Mouse (Mus musculus) midbrain, embryonic 14.5 days (tissue): Measurements from ENCODE around the gene Col7a1. TPM values are rescaled to one million over a fixed set of nuclear protein-coding genes. Genes with fewer than 3 reads are reported as not detected.

Experiments used
- ATAC-seq: fragments of 200-750 bp; cut with Nextera tagmentation; 2 replicates; pipeline ENCODE4 v1.8.0; 2017; ENCODE audit warnings: moderate number of reproducible peaks, moderate library complexity; ENCODE audit not compliant: low FRiP score, low TSS enrichment
- DNase-seq: peaks from one replicate; pipeline ENCODE4 v3.0.0-alpha.2; 2015
- H3K27ac ChIP-seq: fragments of 300-500 bp; sonication (generic); replicated peaks from 2 replicates; pipeline ENCODE4 v1.5.1; 2014; ENCODE audit warnings: mild to moderate bottlenecking, low read depth, low read length, moderate library complexity
- H3K27me3 ChIP-seq: fragments of 300-500 bp; sonication (generic); 2 replicates; pipeline ENCODE4 v1.6.1; 2014; ENCODE audit warnings: low read length, control low read depth, mixed read lengths; ENCODE audit not compliant: control insufficient read depth, insufficient read depth
- H3K36me3 ChIP-seq: fragments of 300-500 bp; sonication (generic); 2 replicates; pipeline ENCODE4 v1.6.1; 2014; ENCODE audit warnings: low read length, control low read depth; ENCODE audit not compliant: control insufficient read depth, insufficient read depth
- H3K4me1 ChIP-seq: fragments of 300-500 bp; sonication (generic); 2 replicates; pipeline ENCODE4 v1.6.1; 2014; ENCODE audit warnings: mild to moderate bottlenecking, antibody characterized with exemption, low read length, control low read depth; ENCODE audit not compliant: control insufficient read depth, insufficient read depth
- H3K4me2 ChIP-seq: fragments of 300-500 bp; sonication (generic); 2 replicates; pipeline ENCODE4 v1.6.1; 2014; ENCODE audit warnings: mild to moderate bottlenecking, low read length, moderate library complexity
- H3K4me3 ChIP-seq: fragments of 300-500 bp; sonication (generic); replicated peaks from 2 replicates; pipeline ENCODE4 v1.5.1; 2014; ENCODE audit warnings: low read depth, low read length
- H3K9ac ChIP-seq: fragments of 300-500 bp; sonication (generic); replicated peaks from 2 replicates; pipeline ENCODE4 v1.6.1; 2014; ENCODE audit warnings: mild to moderate bottlenecking, low read length, moderate library complexity
- H3K9me3 ChIP-seq: fragments of 300-500 bp; sonication (generic); 2 replicates; pipeline ENCODE4 v1.6.1; 2016; ENCODE audit warnings: low read length, control low read depth, mixed read lengths; ENCODE audit not compliant: control insufficient read depth
- WGBS: fragments of 180-500 bp; shearing (Covaris S2); extraction: QIAGEN DNeasy Blood & Tissue Kit; methylation state at CpG from one replicate; pipeline ENCODE4 v1.1.7; 2014; 5-methylcytosine and 5-hydroxymethylcytosine counted together
- polyA plus RNA-seq: library from polyadenylated mRNA; unstranded; fragments of >200 nt; fragmentation: Nextera tagmentation; extraction: Ambion mirVana; gene quantifications from 2 replicates; pipeline ENCODE4 v1.2.1, GENCODE M21; 2014

The Col7a1 gene
- polyA plus RNA-seq, 1 experiment from 2014 or later, result 1.5 TPM

- Histone ChIP-seq H3K4me1 (no peaks in the 10 kb centered on the region), H3K27ac (no peak overlapping the region), H3K27me3 (no peaks in the 10 kb centered on the region), H3K9me3 (no peaks in the 10 kb centered on the region), H3K9ac (no peak overlapping the region), H3K4me3 (no peak overlapping the region), H3K4me2 (no peak overlapping the region), H3K36me3 (peaks cover 24% of the 10 kb centered on the region)
- WGBS, result 85% methylated on average over 4 of the region's 4 CpGs
- no peak for ATAC-seq
- no peak for DNase-seq
Observed at GRCm38 (mm10) chr9:109021428-109021827, 68.0 kb downstream of the Col7a1 start.

- WGBS, result 94% methylated on average over 17 of the region's 17 CpGs
- H3K9me3 ChIP-seq, result no peaks in the 10 kb centered on the region
- H3K36me3 ChIP-seq, result peaks cover 36% of the 10 kb centered on the region
- H3K4me1 ChIP-seq, result no peaks in the 10 kb centered on the region
- no peak overlapping the region for H3K4me2 ChIP-seq
- DNase-seq, result no peak
- no peaks in the 10 kb centered on the region for H3K27me3 ChIP-seq
- no peak overlapping the region for H3K27ac ChIP-seq
- H3K4me3 ChIP-seq, result no peak overlapping the region
- H3K9ac ChIP-seq, result no peak overlapping the region
- no peak for ATAC-seq
Observed at GRCm38 (mm10) chr9:109022866-109023685, 69.7 kb downstream of the Col7a1 start.

DNA sequence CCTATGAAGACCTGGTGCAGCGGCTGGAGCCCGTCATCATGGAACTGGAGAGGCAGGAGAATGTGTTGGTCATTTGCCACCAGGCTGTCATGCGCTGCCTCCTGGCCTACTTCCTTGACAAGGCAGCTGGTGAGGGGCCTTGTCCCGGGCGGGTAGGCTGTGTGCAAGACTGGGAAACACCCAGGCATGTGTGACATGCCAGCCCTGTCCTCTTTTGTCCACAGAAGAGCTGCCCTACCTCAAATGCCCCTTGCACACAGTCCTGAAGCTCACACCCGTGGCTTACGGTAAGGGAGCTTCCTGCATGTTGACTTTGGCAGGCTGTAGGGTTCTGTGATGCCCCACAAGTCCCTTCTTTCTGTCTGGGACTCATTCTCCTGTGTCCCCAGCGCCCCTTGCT, 74.1 kb downstream of the Col7a1 start:
- H3K4me2 ChIP-seq, result no peak overlapping the region
- no peaks in the 10 kb centered on the region for H3K9me3 ChIP-seq
- DNase-seq (no peak), ATAC-seq (no peak)
- peaks cover 37% of the 10 kb centered on the region for H3K36me3 ChIP-seq
- H3K4me3 ChIP-seq, result no peak overlapping the region
- no peak overlapping the region for H3K27ac ChIP-seq
- 86% methylated on average over 8 of the region's 8 CpGs for WGBS
- no peaks in the 10 kb centered on the region for H3K27me3 ChIP-seq
- no peak overlapping the region for H3K9ac ChIP-seq
- H3K4me1 ChIP-seq, result no peaks in the 10 kb centered on the region

DNA sequence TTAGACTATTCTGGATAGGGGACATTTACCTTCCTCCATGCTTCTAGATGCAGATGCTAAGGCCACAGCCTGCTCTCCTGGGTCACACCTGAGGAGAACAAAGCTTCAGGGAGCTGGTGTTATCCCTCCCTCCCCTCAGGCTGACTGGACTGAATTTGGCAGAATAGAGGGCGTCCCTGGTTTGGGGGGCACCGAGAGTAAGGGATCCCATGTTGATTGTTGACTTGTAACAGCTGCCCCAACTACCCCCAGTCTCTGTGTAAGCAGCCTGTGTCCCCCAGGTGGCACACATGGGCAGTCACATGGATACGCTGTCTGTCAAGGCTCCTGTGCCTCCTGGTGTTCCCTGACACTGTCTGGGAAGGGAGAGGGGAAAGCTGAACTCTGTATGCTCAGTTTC, 75.0 kb downstream of the Col7a1 start:
- DNase-seq (no peak), ATAC-seq (no peak)
- no peaks in the 10 kb centered on the region for H3K27me3 ChIP-seq
- WGBS, result 83% methylated on average over 3 of the region's 3 CpGs
- no peak overlapping the region for H3K9ac ChIP-seq
- H3K4me1 ChIP-seq, result no peaks in the 10 kb centered on the region
- H3K4me3 ChIP-seq, result no peak overlapping the region
- no peaks in the 10 kb centered on the region for H3K9me3 ChIP-seq
- peaks cover 30% of the 10 kb centered on the region for H3K36me3 ChIP-seq
- no peak overlapping the region for H3K4me2 ChIP-seq
- H3K27ac ChIP-seq, result no peak overlapping the region

DNA sequence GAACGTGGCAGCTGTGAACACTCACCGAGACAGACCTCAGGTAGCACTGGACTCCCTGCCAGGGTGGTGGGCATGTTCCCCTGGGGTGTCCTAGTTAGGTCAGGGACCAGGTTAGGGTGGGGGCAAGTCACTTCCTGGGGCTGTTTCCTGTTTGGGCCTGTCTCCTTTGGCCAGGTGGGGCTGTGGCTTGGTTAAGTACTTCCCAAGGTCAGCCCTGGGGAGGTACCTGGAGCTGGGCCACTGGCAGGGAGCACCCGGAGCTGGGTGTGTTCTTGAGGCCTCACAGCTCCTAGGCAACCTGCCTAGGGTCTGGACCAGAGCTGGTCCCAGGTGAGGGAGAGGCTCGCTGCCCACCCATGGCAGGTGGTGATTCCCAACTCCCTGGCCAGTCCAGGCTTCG, 75.5 kb downstream of the Col7a1 start:
- Histone ChIP-seq H3K9me3 (no peaks in the 10 kb centered on the region), H3K36me3 (peaks cover 29% of the 10 kb centered on the region), H3K4me2 (no peak overlapping the region), H3K4me1 (no peaks in the 10 kb centered on the region), H3K9ac (no peak overlapping the region), H3K27ac (no peak overlapping the region), H3K4me3 (no peak overlapping the region), H3K27me3 (no peaks in the 10 kb centered on the region)
- ATAC-seq (no peak), DNase-seq (no peak)
- WGBS, result 89% methylated on average over 5 of the region's 5 CpGs

DNA sequence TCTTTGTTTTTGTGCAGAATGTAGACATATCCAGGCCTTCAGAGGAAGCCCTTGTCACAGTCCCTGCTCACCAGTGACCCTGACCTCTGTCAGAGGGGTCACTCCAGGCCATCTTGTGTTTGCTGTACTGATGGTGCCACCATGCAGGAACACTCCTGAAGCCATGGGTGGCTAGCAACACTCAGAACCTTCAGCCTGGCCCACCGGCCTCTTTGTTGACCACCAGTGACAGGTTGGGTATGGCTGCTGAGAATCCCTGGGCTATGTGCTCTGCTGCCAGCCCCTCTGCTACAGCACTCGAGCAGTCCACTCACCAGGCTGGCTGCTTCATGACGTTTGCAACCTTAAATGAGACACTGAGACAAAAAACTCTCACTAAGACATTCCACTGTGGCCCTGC, 76.9 kb downstream of the Col7a1 start:
- no peak overlapping the region for H3K9ac ChIP-seq
- no peaks in the 10 kb centered on the region for H3K4me1 ChIP-seq
- DNase-seq (no peak), ATAC-seq (no peak)
- H3K27ac ChIP-seq, result no peak overlapping the region
- no peak overlapping the region for H3K4me3 ChIP-seq
- WGBS, result 74% methylated on average over 3 of the region's 3 CpGs
- H3K27me3 ChIP-seq, result no peaks in the 10 kb centered on the region
- H3K36me3 ChIP-seq, result peaks cover 26% of the 10 kb centered on the region
- H3K4me2 ChIP-seq, result no peak overlapping the region
- H3K9me3 ChIP-seq, result no peaks in the 10 kb centered on the region

DNA sequence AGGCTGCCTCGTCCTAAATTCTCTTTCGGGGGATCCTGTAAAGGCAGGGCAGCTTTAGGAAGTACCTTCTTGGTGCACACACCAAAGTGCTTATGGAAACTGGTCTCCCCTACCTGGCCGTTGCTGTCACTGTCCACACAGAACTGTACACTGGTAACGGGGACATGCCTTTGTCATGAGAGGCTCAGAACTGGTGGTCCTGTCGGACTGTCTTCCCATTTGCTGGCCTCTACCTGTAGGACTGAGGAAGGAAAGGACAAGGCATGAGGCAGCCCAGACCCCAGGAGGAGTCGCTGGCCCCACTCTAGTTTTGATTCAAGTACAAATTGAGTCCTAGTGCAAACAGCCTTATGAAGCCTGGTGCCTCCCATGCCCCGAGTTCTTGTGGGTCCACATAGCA, 77.6 kb downstream of the Col7a1 start:
- WGBS, result 89% methylated on average over 7 of the region's 7 CpGs
- DNase-seq, result no peak

DNA sequence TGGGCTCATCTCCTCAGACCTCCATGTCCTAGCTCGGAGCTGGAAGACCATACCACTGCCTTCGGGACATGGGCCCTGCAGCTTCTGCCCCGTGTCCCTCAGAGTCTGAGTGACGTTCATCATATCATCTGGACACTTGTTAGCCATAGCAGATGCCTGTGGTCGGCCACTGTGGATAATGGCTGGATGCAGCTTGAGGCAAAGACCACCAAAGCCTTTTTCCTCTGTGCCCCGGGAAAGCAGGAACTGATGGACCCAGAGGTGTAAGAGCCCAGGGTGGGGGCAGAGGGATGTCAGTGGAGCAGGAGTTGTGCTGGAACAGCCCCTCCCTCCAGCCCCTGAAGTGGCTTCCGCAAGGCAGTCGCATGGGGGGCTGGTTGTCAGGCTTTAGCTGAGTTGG, 78.3 kb downstream of the Col7a1 start:
- Histone ChIP-seq H3K27me3 (no peaks in the 10 kb centered on the region), H3K27ac (no peak overlapping the region), H3K4me1 (no peaks in the 10 kb centered on the region), H3K9ac (no peak overlapping the region), H3K4me2 (no peak overlapping the region), H3K36me3 (peaks cover 14% of the 10 kb centered on the region), H3K9me3 (no peaks in the 10 kb centered on the region), H3K4me3 (no peak overlapping the region)
- 85% methylated on average over 8 of the region's 8 CpGs for WGBS
- no peak for DNase-seq
- ATAC-seq, result no peak

More for the DNA sequence above, 77.6 kb downstream of the Col7a1 start:
- Histone ChIP-seq H3K4me1 (no peaks in the 10 kb centered on the region), H3K4me2 (no peak overlapping the region), H3K9me3 (no peaks in the 10 kb centered on the region), H3K9ac (no peak overlapping the region), H3K27me3 (no peaks in the 10 kb centered on the region), H3K4me3 (no peak overlapping the region), H3K36me3 (peaks cover 19% of the 10 kb centered on the region), H3K27ac (no peak overlapping the region)
- no peak for ATAC-seq

DNA sequence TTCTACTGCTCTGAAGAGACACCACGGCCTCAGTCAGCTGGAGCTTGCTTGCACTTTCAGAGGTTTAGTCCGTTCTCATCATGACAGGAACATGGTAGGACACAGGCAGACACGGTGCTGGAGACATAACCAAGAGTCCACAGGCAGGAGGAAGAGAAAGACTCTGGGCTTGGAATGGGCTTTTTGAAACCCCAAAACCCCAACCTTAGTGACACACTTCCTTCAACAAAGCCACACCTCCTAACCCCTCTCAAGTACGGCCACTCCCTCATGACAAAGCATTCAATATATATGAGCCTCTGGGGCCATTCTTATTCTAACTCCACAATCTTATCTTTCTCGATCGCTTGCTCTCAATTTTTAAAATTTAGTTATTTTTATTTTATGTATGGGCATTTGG, 79.0 kb downstream of the Col7a1 start:
- DNase-seq (no peak), ATAC-seq (no peak)
- Histone ChIP-seq H3K9me3 (no peaks in the 10 kb centered on the region), H3K4me1 (no peaks in the 10 kb centered on the region), H3K4me2 (no peak overlapping the region), H3K27ac (no peak overlapping the region), H3K9ac (no peak overlapping the region), H3K27me3 (no peaks in the 10 kb centered on the region), H3K4me3 (no peak overlapping the region), H3K36me3 (peaks cover 6% of the 10 kb centered on the region; the same call in 1 of the 2 replicates)
- 82% methylated on average over 6 of the region's 6 CpGs for WGBS
